Mouse (Mus musculus) CH12F3 (cell line): ENCODE data around the gene Mrps2.

Experiments
- in situ Hi-C: fragments of 300-500 bp; cut with MboI; formaldehyde crosslinking; loops from 2 replicates; pipeline ENCODE4 v1.14.3; 2020; ENCODE audit warnings: low sequenced_read_pairs

Gene Mrps2

DNA sequence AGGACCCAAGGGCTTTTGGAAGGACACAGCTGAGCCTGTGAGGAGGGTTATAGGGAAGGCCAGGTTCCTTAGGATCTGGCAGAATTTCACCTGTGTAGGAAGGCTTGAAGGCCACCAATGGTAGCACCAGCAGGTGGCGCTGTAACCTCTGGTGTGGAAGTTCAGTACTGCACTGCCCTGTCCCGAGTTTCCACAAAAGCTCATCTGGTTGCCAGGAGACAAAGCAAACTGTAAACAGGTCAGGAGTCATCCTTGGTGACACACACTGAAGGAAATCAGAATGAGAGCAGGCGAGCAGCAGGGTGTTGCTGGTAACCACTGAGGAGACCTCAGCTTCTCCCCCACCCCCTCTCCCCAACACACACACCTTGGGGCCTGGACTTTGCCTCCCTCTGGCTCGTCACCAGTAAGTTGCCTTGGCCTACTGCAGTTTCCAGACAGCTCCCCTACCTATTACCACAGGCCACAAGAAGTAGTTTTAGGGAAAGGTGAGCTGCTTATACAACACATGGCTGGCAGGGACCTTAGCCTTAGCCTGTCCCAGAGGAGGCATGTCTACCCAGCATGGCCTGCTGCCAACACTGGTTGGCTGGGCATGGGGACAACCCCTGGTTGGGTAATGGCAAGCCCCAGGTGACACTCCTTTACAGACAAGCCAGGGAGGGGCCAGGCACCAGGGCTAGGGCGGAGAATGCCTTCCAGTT is 49.5 kb downstream of the Mrps2 start:
- in situ Hi-C loops = loop anchor here (5.0 kb wide), 1 partner anchor 40 kb away; no protein-coding TSS in a partner anchor

DNA sequence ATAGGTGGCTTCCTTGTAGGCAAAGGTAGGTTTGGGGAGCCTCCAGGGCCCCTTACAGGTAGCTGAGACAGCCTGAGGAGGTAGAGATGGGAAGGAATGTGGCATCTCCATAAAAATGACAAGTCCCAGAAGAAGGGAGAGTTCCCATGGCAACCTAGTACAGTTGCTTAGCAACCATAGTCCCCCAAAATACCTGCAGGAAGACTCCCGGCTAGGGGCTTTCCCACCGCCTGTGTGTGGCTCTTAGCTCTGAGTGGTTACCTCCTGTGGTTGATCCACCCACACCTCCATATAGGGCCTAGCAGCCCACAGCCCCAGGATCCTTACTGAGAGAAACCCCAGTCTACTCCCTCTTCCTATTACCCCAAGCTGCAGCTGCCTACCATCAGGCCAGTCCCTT is 50.4 kb downstream of the Mrps2 start:
- in situ Hi-C loops = loop anchor here (5.0 kb wide), 1 partner anchor 39 kb away; no protein-coding TSS in a partner anchor

- in situ Hi-C loops = no loop called here
Observed at GRCm38 (mm10) chr2:28520581-28520980, 52.7 kb downstream of the Mrps2 start.
